Mouse (Mus musculus) midbrain, embryonic 12.5 days (tissue): ENCODE data around the gene Ist1. TPM values are rescaled to one million over a fixed set of nuclear protein-coding genes. Genes with fewer than 3 reads are reported as not detected.

ENCODE experiments used
- ATAC-seq: fragments of 200-750 bp; cut with Nextera tagmentation; 2 replicates; pipeline ENCODE4 v1.8.0; 2017; ENCODE audit warnings: low read depth, moderate TSS enrichment, moderate library complexity; ENCODE audit not compliant: low FRiP score
- H3K27ac ChIP-seq: fragments of 300-500 bp; sonication (generic); replicated peaks from 2 replicates; pipeline ENCODE4 v1.5.1; 2016; ENCODE audit warnings: mild to moderate bottlenecking
- H3K27me3 ChIP-seq: fragments of 300-500 bp; sonication (generic); 2 replicates; pipeline ENCODE4 v1.6.1; 2016; ENCODE audit warnings: mild to moderate bottlenecking
- H3K36me3 ChIP-seq: fragments of 300-500 bp; sonication (generic); 2 replicates; pipeline ENCODE4 v1.6.1; 2016
- H3K4me1 ChIP-seq: fragments of 300-500 bp; sonication (generic); 2 replicates; pipeline ENCODE4 v1.6.1; 2016
- H3K4me2 ChIP-seq: fragments of 300-500 bp; sonication (generic); replicated peaks from 2 replicates; pipeline ENCODE4 v1.6.1; 2016; ENCODE audit warnings: mild to moderate bottlenecking, moderate library complexity
- H3K4me3 ChIP-seq: fragments of 300-500 bp; sonication (generic); 2 replicates; pipeline ENCODE4 v1.5.1; 2016; ENCODE audit warnings: mild to moderate bottlenecking
- H3K9ac ChIP-seq: fragments of 300-500 bp; sonication (generic); replicated peaks from 2 replicates; pipeline ENCODE4 v1.6.1; 2016; ENCODE audit warnings: mild to moderate bottlenecking, moderate library complexity
- H3K9me3 ChIP-seq: fragments of 300-500 bp; sonication (generic); 2 replicates; pipeline ENCODE4 v1.6.1; 2016; ENCODE audit warnings: mild to moderate bottlenecking
- WGBS: fragments of 180-500 bp; shearing (Covaris S2); methylation state at CpG from one replicate; pipeline ENCODE4 v1.1.7; 2016; 5-methylcytosine and 5-hydroxymethylcytosine counted together
- polyA plus RNA-seq: library from polyadenylated mRNA; unstranded; fragments of >200 nt; fragmentation: Nextera tagmentation; extraction: Ambion mirVana; gene quantifications from 2 replicates; pipeline ENCODE4 v1.2.1, GENCODE M21; 2016

Gene Ist1
- polyA plus RNA-seq, 1 experiment from 2014 or later, result 172 TPM

DNA sequence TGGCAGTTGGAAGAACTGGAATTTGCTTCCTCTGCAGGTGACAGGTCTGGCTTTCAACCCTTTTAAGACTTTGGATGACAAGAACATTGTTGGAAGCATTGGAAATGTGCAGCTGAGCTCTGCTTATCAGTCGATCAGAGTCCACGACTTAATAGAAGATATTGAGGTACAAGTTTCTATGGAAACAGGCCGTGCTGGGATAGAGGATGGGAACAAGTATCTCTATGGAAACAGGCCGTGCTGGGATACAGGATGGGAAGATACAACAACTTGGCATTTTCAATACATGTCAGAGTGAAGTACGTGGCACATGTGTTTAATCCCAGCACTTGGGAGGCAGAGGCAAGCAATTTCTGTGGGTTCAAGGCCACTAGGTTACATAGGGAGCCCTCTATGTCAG lies 60.6 kb downstream of the Ist1 start:
- no peaks in the 10 kb centered on the region for H3K9me3 ChIP-seq
- H3K4me2 ChIP-seq, result no peak overlapping the region
- H3K9ac ChIP-seq, result no peak overlapping the region
- no peaks in the 10 kb centered on the region for H3K4me1 ChIP-seq
- no peak for ATAC-seq
- 76% methylated on average over 5 of the region's 5 CpGs for WGBS
- H3K27ac ChIP-seq, result no peak overlapping the region
- no peaks in the 10 kb centered on the region for H3K27me3 ChIP-seq
- no peak overlapping the region for H3K4me3 ChIP-seq
- H3K36me3 ChIP-seq, result no peaks in the 10 kb centered on the region

DNA sequence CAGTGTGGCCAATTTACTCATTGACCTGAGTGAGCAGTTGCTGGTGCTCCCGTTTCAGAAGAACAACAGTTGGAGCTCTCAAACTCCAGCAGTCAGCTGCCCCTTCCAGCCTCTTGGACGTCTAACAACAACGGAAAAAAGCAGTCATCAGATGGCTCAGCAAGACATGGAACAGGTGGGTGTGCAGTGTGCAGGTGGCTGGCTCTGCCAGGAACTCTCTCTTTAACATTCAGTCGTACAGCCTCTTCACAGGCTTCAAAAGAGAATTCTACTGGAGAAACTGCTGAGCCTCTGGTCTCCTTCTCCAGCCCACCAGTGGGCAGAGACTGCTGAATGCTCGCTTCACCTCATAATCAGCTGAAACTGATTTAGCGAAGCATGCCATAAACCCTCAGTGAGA lies 64.4 kb downstream of the Ist1 start:
- H3K36me3 ChIP-seq, result no peaks in the 10 kb centered on the region
- H3K27me3 ChIP-seq, result no peaks in the 10 kb centered on the region
- H3K4me1 ChIP-seq, result no peaks in the 10 kb centered on the region
- H3K4me2 ChIP-seq, result no peak overlapping the region
- 0 out of 2 replicates have a peak, but pooled peaks cover 3% of the 10 kb centered on the region for H3K9me3 ChIP-seq
- H3K27ac ChIP-seq, result no peak overlapping the region
- 82% methylated on average over 6 of the region's 6 CpGs for WGBS
- H3K4me3 ChIP-seq, result no peak overlapping the region
- H3K9ac ChIP-seq, result no peak overlapping the region
- ATAC-seq, result no peak

Other genes with a start within 250 kb of the Ist1 start
- 1.7 and 1.8 TPM in 2 replicates for gene Pmfbp1, start 199.2 kb downstream of the Ist1 start, polyA plus RNA-seq
- 30.3 and 32.4 TPM in 2 replicates for gene Dhx38, start 127.4 kb downstream of the Ist1 start, polyA plus RNA-seq
- gene Txnl4b, start 127.4 kb downstream of the Ist1 start, polyA plus RNA-seq, result 26.9 and 27.1 TPM in 2 replicates
- 0.29 and 0.33 TPM in 2 replicates for gene Hp, start 114.1 kb downstream of the Ist1 start, polyA plus RNA-seq
- 38.6 and 41.6 TPM in 2 replicates for gene Dhodh, start 84.6 kb downstream of the Ist1 start, polyA plus RNA-seq
- gene Pkd1l3, start 78.7 kb downstream of the Ist1 start, polyA plus RNA-seq, result 0.11 and 0.45 TPM in 2 replicates
- gene Zfp821, start 12.3 kb upstream of the Ist1 start, polyA plus RNA-seq, result 74.6 and 80.7 TPM in 2 replicates
- gene Atxn1l, start 44.5 kb upstream of the Ist1 start, polyA plus RNA-seq, result 7.3 and 8.3 TPM in 2 replicates
- 67.1 and 72.4 TPM in 2 replicates for gene Ap1g1, start 85.3 kb upstream of the Ist1 start, polyA plus RNA-seq
- 3.9 and 4.1 TPM in 2 replicates for gene Phlpp2, start 175.3 kb upstream of the Ist1 start, polyA plus RNA-seq